ENCODE assay signal across 14 mouse cellular contexts in the genomic region with DNA sequence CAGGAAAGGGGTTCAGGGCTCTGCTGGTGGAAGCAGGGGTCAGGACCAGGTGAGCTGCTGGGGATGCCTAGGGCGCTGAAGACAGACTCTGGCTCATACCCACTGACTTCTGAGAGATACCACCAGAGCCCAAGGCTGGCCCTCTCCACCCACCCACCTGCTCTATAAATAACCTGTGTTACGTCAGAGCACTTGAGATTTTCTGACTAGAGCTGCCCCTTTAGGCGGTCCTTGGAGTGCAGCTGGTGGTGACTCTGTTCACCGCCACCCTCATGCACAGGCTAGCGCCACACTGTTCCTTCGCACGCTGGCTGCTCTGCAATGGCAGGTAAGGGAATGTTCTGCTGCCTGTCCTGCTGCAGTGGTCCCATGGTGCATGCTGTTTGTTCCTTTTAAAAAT. TPM values are rescaled to one million over a fixed set of nuclear protein-coding genes. Genes with fewer than 3 reads are reported as not detected.
DNase-seq lines count a peak whose midpoint lies in the region; ATAC-seq and TF ChIP-seq lines count a peak whose summit lies in the region.
"Had no signal": no experiment of that assay in that cellular context is flagged by ENCODE, and none has a peak within 500 bp of the region (broad histone marks: within the 10 kb centered on the region; RNA-seq: fewer than 3 reads in every experiment).

No protein-coding gene starts in this region.

- H3K9ac ChIP-seq in forebrain, embryonic 12.5 days = 0 out of 2 replicates have a peak overlapping the region, but pooled peaks have one; percentile 1
- H3K9ac ChIP-seq in forebrain, embryonic 16.5 days (replicated peaks; ENCODE audit: low read depth, low read length) = no peak overlapping the region
- H3K9ac ChIP-seq in lung, embryonic 14.5 days = peak overlapping the region; percentile 13
- H3K9ac ChIP-seq in limb, embryonic 14.5 days (ENCODE audit: low read depth, low read length, severe bottlenecking) = 0 out of 2 replicates have a peak overlapping the region, but pooled peaks have one; percentile 4

- no peak overlapping the region for H3K27ac ChIP-seq in forebrain, embryonic 12.5 days
- H3K27ac ChIP-seq in forebrain, embryonic 16.5 days (ENCODE audit: low read length) = no peak overlapping the region
- H3K27ac ChIP-seq in lung, embryonic 14.5 days (ENCODE audit: low read depth) = no peak overlapping the region
- no peak overlapping the region for H3K27ac ChIP-seq in cortical plate, adult 2 months (ENCODE audit: insufficient read depth, low read length)
- no peak overlapping the region for H3K27ac ChIP-seq in limb, embryonic 14.5 days (replicated peaks; ENCODE audit: low read depth, low read length)
- H3K27ac ChIP-seq: layer of hippocampus, adult 2 months had no signal

- H3K27me3 ChIP-seq in forebrain, embryonic 12.5 days = no peaks in the 10 kb centered on the region
- H3K27me3 ChIP-seq in forebrain, embryonic 16.5 days (replicated peaks; ENCODE audit: control insufficient read depth, insufficient read depth, low read length) = no peaks in the 10 kb centered on the region
- no peaks in the 10 kb centered on the region for H3K27me3 ChIP-seq in lung, embryonic 14.5 days (ENCODE audit: insufficient read depth, low read length)
- H3K27me3 ChIP-seq in limb, embryonic 14.5 days (ENCODE audit: control insufficient read depth, insufficient read depth, low read length) = no peaks in the 10 kb centered on the region

- WGBS in forebrain, embryonic 12.5 days = 88% methylated on average over 7 of the region's 7 CpGs
- WGBS in forebrain, embryonic 16.5 days = 89% methylated on average over 7 of the region's 7 CpGs
- WGBS in lung, embryonic 14.5 days = 70% methylated on average over 7 of the region's 7 CpGs
- WGBS in limb, embryonic 14.5 days = 89% methylated on average over 7 of the region's 7 CpGs

- no peak for TF ChIP-seq CTCF in lung, embryonic 14.5 days (IDR thresholded peaks at IDR 0.05; ENCODE audit: low read depth)
- no peak for TF ChIP-seq CTCF in cortical plate, adult 2 months (IDR thresholded peaks at IDR 0.05; ENCODE audit: extremely low read depth, insufficient read depth, low read length)

- no peaks in the 10 kb centered on the region for H3K9me3 ChIP-seq in forebrain, embryonic 12.5 days
- H3K9me3 ChIP-seq in forebrain, embryonic 16.5 days (ENCODE audit: control insufficient read depth, low read length) = no peaks in the 10 kb centered on the region
- H3K9me3 ChIP-seq in lung, embryonic 14.5 days (ENCODE audit: low read depth, low read length) = no peaks in the 10 kb centered on the region
- H3K9me3 ChIP-seq in limb, embryonic 14.5 days (ENCODE audit: control insufficient read depth, low read length) = no peaks in the 10 kb centered on the region

- peaks cover 13% of the 10 kb centered on the region for H3K4me1 ChIP-seq in forebrain, embryonic 12.5 days
- H3K4me1 ChIP-seq in forebrain, embryonic 16.5 days (replicated peaks; ENCODE audit: control insufficient read depth, insufficient read depth, low read length) = peaks cover 24% of the 10 kb centered on the region
- H3K4me1 ChIP-seq in lung, embryonic 14.5 days (ENCODE audit: insufficient read depth) = 0 out of 2 replicates have a peak, but pooled peaks cover 6% of the 10 kb centered on the region
- peaks cover 2% of the 10 kb centered on the region; the same call in 1 of the 2 replicates for H3K4me1 ChIP-seq in cortical plate, adult 2 months (ENCODE audit: control insufficient read depth, insufficient read depth, low read length)
- H3K4me1 ChIP-seq in limb, embryonic 14.5 days (ENCODE audit: control insufficient read depth, insufficient read depth, low read length) = peaks cover 7% of the 10 kb centered on the region

- TF ChIP-seq POLR2A in cortical plate, adult 2 months (IDR thresholded peaks at IDR 0.05; ENCODE audit: extremely low read depth, insufficient read depth, low read length) = no peak
- TF ChIP-seq POLR2A in limb, embryonic 14.5 days (IDR thresholded peaks at IDR 0.05; ENCODE audit: borderline replicate concordance, extremely low read depth, insufficient read depth, insufficient read length) = no peak

- ATAC-seq in forebrain, embryonic 12.5 days (ENCODE audit: low FRiP score) = no peak
- ATAC-seq in forebrain, embryonic 16.5 days = no peak
- no peak for ATAC-seq in lung, embryonic 14.5 days (ENCODE audit: insufficient read depth)
- ATAC-seq in limb, embryonic 14.5 days (ENCODE audit: low FRiP score, low read depth) = no peak
- no peak for ATAC-seq in inflammation-experienced regulatory T-cells, adult 6 months
- ATAC-seq: activated CD4-positive, CD25-positive, alpha-beta regulatory T cell, adult 4 months had no signal

- H3K4me3 ChIP-seq in forebrain, embryonic 12.5 days (replicated peaks) = no peak overlapping the region
- H3K4me3 ChIP-seq in forebrain, embryonic 16.5 days (replicated peaks; ENCODE audit: low read length) = no peak overlapping the region
- no peak overlapping the region for H3K4me3 ChIP-seq in lung, embryonic 14.5 days (ENCODE audit: low read depth, low read length)
- peak overlapping the region; percentile 17; the same call in 1 of the 2 replicates for H3K4me3 ChIP-seq in cortical plate, adult 2 months (ENCODE audit: insufficient read depth, low read length)
- H3K4me3 ChIP-seq in limb, embryonic 14.5 days (replicated peaks; ENCODE audit: low read length) = no peak overlapping the region
- H3K4me3 ChIP-seq: layer of hippocampus, adult 2 months had no signal

- DNase-seq in lung, embryonic 14.5 days = peak; percentile 53
- DNase-seq in lung, postnatal 25 days (ENCODE audit: low spot score) = no peak
- DNase-seq in limb, embryonic 14.5 days (ENCODE audit: low spot score) = no peak
- DNase-seq in adrenal gland, postnatal 25 days = no peak
- DNase-seq: cerebellum, adult 9-11 months; kidney, adult 18-20 months; lung, postnatal 10 days; thymus, adult 2 months had no signal

- peaks cover 19% of the 10 kb centered on the region for H3K36me3 ChIP-seq in forebrain, embryonic 12.5 days (replicated peaks)
- no peaks in the 10 kb centered on the region; the same call in 1 of the 2 replicates for H3K36me3 ChIP-seq in forebrain, embryonic 16.5 days (ENCODE audit: control insufficient read depth, insufficient read depth)
- H3K36me3 ChIP-seq in lung, embryonic 14.5 days (ENCODE audit: insufficient read depth) = peaks cover 26% of the 10 kb centered on the region
- peaks cover 23% of the 10 kb centered on the region for H3K36me3 ChIP-seq in limb, embryonic 14.5 days (ENCODE audit: control insufficient read depth, insufficient read depth, low read length)

- H3K4me2 ChIP-seq in forebrain, embryonic 12.5 days = no peak overlapping the region
- no peak overlapping the region for H3K4me2 ChIP-seq in forebrain, embryonic 16.5 days (ENCODE audit: low read length)
- H3K4me2 ChIP-seq in lung, embryonic 14.5 days = 0 out of 2 replicates have a peak overlapping the region, but pooled peaks have one; percentile 29
- no peak overlapping the region for H3K4me2 ChIP-seq in limb, embryonic 14.5 days (replicated peaks; ENCODE audit: low read depth, low read length, severe bottlenecking)

RNA-seq across cellular contexts. Expression of a gene that starts 1.9 kb away (rescaled TPM):
- 48.7 and 53.8 TPM in 2 replicates for polyA plus RNA-seq in forebrain, embryonic 12.5 days (2016; fragmentation: Nextera tagmentation; extraction: Ambion mirVana)
- polyA plus RNA-seq in forebrain, embryonic 16.5 days (2015; fragmentation: Nextera tagmentation; extraction: Ambion mirVana) = 58.4 and 67.7 TPM in 2 replicates
- 49.1 and 50.5 TPM in 2 replicates for polyA plus RNA-seq in lung, embryonic 14.5 days (2014; fragmentation: Nextera tagmentation; extraction: Ambion mirVana)
- 55.9 and 74.3 TPM in 2 replicates for polyA plus RNA-seq in cortical plate, adult 2 months (2012; rRNA removed)
- 151 and 303 TPM in 2 replicates for polyA plus RNA-seq in limb, embryonic 14.5 days (2012; rRNA removed)
- 49.9 and 54.9 TPM in 2 replicates for polyA plus RNA-seq in limb, embryonic 14.5 days (2014; fragmentation: Nextera tagmentation; extraction: Ambion mirVana)
- polyA plus RNA-seq in inflammation-experienced regulatory T-cells, adult 6 months (2017; shearing (Covaris generic)) = 10 to 100 TPM; 20.8 to 30.3 (median 23.3) TPM
- 55.6 and 76.6 TPM in 2 replicates for total RNA-seq in adrenal gland, postnatal 25 days (2021)

RNA-seq across cellular contexts. Expression of a gene that starts 34.6 kb away (rescaled TPM):
- 1.6 and 2.5 TPM in 2 replicates for polyA plus RNA-seq in forebrain, embryonic 12.5 days (2016; fragmentation: Nextera tagmentation; extraction: Ambion mirVana)
- 0.34 and 0.81 TPM in 2 replicates for polyA plus RNA-seq in forebrain, embryonic 16.5 days (2015; fragmentation: Nextera tagmentation; extraction: Ambion mirVana)
- 0.26 and 0.28 TPM in 2 replicates for polyA plus RNA-seq in lung, embryonic 14.5 days (2014; fragmentation: Nextera tagmentation; extraction: Ambion mirVana)
- 0.17 and 0.19 TPM in 2 replicates for polyA plus RNA-seq in cortical plate, adult 2 months (2012; rRNA removed)
- 0.67 and 0.82 TPM in 2 replicates for polyA plus RNA-seq in limb, embryonic 14.5 days (2012; rRNA removed)
- polyA plus RNA-seq in limb, embryonic 14.5 days (2014; fragmentation: Nextera tagmentation; extraction: Ambion mirVana) = 0.37 TPM in 1 of 2 replicates, not detected in the other
- polyA plus RNA-seq in inflammation-experienced regulatory T-cells, adult 6 months (2017; shearing (Covaris generic)) = 1 to 10 TPM in 1 of 3 experiments, under 1 TPM in 2; 0.29 to 2.2 (median 0.36) TPM
- 0.79 TPM in 1 of 2 replicates, not detected in the other for total RNA-seq in adrenal gland, postnatal 25 days (2021)
- polyA plus RNA-seq: activated CD4-positive, CD25-positive, alpha-beta regulatory T cell, adult 4 months had no signal

RNA-seq across cellular contexts. Expression of a gene that starts 34.8 kb away (rescaled TPM):
- 35.0 and 36.1 TPM in 2 replicates for polyA plus RNA-seq in forebrain, embryonic 12.5 days (2016; fragmentation: Nextera tagmentation; extraction: Ambion mirVana)
- 48.1 and 60.0 TPM in 2 replicates for polyA plus RNA-seq in forebrain, embryonic 16.5 days (2015; fragmentation: Nextera tagmentation; extraction: Ambion mirVana)
- 42.5 and 45.7 TPM in 2 replicates for polyA plus RNA-seq in lung, embryonic 14.5 days (2014; fragmentation: Nextera tagmentation; extraction: Ambion mirVana)
- polyA plus RNA-seq in cortical plate, adult 2 months (2012; rRNA removed) = 107 and 108 TPM in 2 replicates
- polyA plus RNA-seq in limb, embryonic 14.5 days (2012; rRNA removed) = 84.2 and 89.1 TPM in 2 replicates
- polyA plus RNA-seq in limb, embryonic 14.5 days (2014; fragmentation: Nextera tagmentation; extraction: Ambion mirVana) = 61.4 and 61.8 TPM in 2 replicates
- polyA plus RNA-seq in inflammation-experienced regulatory T-cells, adult 6 months (2017; shearing (Covaris generic)) = 10 to 100 TPM; 83.2 to 86.8 (median 86.6) TPM
- total RNA-seq in adrenal gland, postnatal 25 days (2021) = 70.3 and 71.8 TPM in 2 replicates

RNA-seq across cellular contexts. Expression of a gene that starts 35.1 kb away (rescaled TPM):
- 14.3 and 16.7 TPM in 2 replicates for polyA plus RNA-seq in forebrain, embryonic 12.5 days (2016; fragmentation: Nextera tagmentation; extraction: Ambion mirVana)
- 10.5 and 14.4 TPM in 2 replicates for polyA plus RNA-seq in forebrain, embryonic 16.5 days (2015; fragmentation: Nextera tagmentation; extraction: Ambion mirVana)
- 17.3 TPM in 2 replicates for polyA plus RNA-seq in lung, embryonic 14.5 days (2014; fragmentation: Nextera tagmentation; extraction: Ambion mirVana)
- 18.0 and 18.5 TPM in 2 replicates for polyA plus RNA-seq in cortical plate, adult 2 months (2012; rRNA removed)
- 33.5 and 38.6 TPM in 2 replicates for polyA plus RNA-seq in limb, embryonic 14.5 days (2012; rRNA removed)
- 17.6 and 17.8 TPM in 2 replicates for polyA plus RNA-seq in limb, embryonic 14.5 days (2014; fragmentation: Nextera tagmentation; extraction: Ambion mirVana)
- 10 to 100 TPM; 36.6 to 71.1 (median 66.0) TPM for polyA plus RNA-seq in inflammation-experienced regulatory T-cells, adult 6 months (2017; shearing (Covaris generic))
- 14.6 and 17.6 TPM in 2 replicates for total RNA-seq in adrenal gland, postnatal 25 days (2021)

RNA-seq across cellular contexts. Expression of a gene that starts 38.0 kb away (rescaled TPM):
- polyA plus RNA-seq in forebrain, embryonic 12.5 days (2016; fragmentation: Nextera tagmentation; extraction: Ambion mirVana) = 3.4 and 3.6 TPM in 2 replicates
- 4.0 and 7.2 TPM in 2 replicates for polyA plus RNA-seq in forebrain, embryonic 16.5 days (2015; fragmentation: Nextera tagmentation; extraction: Ambion mirVana)
- 2.9 and 3.2 TPM in 2 replicates for polyA plus RNA-seq in lung, embryonic 14.5 days (2014; fragmentation: Nextera tagmentation; extraction: Ambion mirVana)
- polyA plus RNA-seq in cortical plate, adult 2 months (2012; rRNA removed) = 55.9 and 56.8 TPM in 2 replicates
- polyA plus RNA-seq in limb, embryonic 14.5 days (2012; rRNA removed) = 23.6 and 27.9 TPM in 2 replicates
- polyA plus RNA-seq in limb, embryonic 14.5 days (2014; fragmentation: Nextera tagmentation; extraction: Ambion mirVana) = 3.6 and 4.1 TPM in 2 replicates
- polyA plus RNA-seq in inflammation-experienced regulatory T-cells, adult 6 months (2017; shearing (Covaris generic)) = 10 to 100 TPM in 2 of 3 experiments, 1 to 10 TPM in 1; 5.1 to 15.7 (median 11.2) TPM
- 57.7 and 65.6 TPM in 2 replicates for total RNA-seq in adrenal gland, postnatal 25 days (2021)
